Mouse (Mus musculus) T-helper 17 cell (primary cell): Measurements from ENCODE around the gene Olfr221.

Experiments used
- in situ Hi-C, 2 experiments: fragments of 300-600 bp; cut with MboI, MseI; formaldehyde crosslinking; loops; 1 replicate in 1 of 2; 2 replicates in 1 of 2; pipeline ENCODE4 v1.15.1; 2025; ENCODE audit warnings: high pct_unique_total_duplicates in 2 of 2

The Olfr221 gene

GRCm38 (mm10) chr14:52019590-52020340 is 22.5 kb downstream of the Olfr221 start:
- in situ Hi-C loops = no loop called here

- in situ Hi-C loops = no loop called here
Measured at GRCm38 (mm10) chr14:52019051-52019589, 23.1 kb downstream of the Olfr221 start.

GRCm38 (mm10) chr14:52018248-52019050 is 23.8 kb downstream of the Olfr221 start:
- in situ Hi-C loops = no loop called here

- in situ Hi-C loops = no loop called here
Measured at GRCm38 (mm10) chr14:52017662-52018061, 24.6 kb downstream of the Olfr221 start.

- in situ Hi-C loops = no loop called here
Measured at GRCm38 (mm10) chr14:52016625-52017405, 25.4 kb downstream of the Olfr221 start.

- in situ Hi-C loops = no loop called here
Measured at GRCm38 (mm10) chr14:52015445-52016100, 26.7 kb downstream of the Olfr221 start, which contains the start of gene Tmem253. Tmem253 (plus strand) TSS chr14:52015658.

GRCm38 (mm10) chr14:52014761-52015311 is 27.4 kb downstream of the Olfr221 start:
- in situ Hi-C loops = no loop called here

- in situ Hi-C loops = no loop called here
Measured at GRCm38 (mm10) chr14:52014271-52014760, 27.9 kb downstream of the Olfr221 start.

- in situ Hi-C loops = no loop called here
Measured at GRCm38 (mm10) chr14:52013771-52014219, 28.5 kb downstream of the Olfr221 start.

- in situ Hi-C loops = no loop called here
Measured at GRCm38 (mm10) chr14:52013021-52013610, 29.1 kb downstream of the Olfr221 start.

GRCm38 (mm10) chr14:52012553-52012952 is 29.7 kb downstream of the Olfr221 start:
- in situ Hi-C loops = no loop called here

GRCm38 (mm10) chr14:52012085-52012484 is 30.2 kb downstream of the Olfr221 start:
- in situ Hi-C loops = no loop called here

- in situ Hi-C loops = no loop called here
Measured at GRCm38 (mm10) chr14:52011683-52012082, 30.6 kb downstream of the Olfr221 start.

GRCm38 (mm10) chr14:52010446-52011111 is 31.7 kb downstream of the Olfr221 start:
- in situ Hi-C loops = no loop called here

GRCm38 (mm10) chr14:52009841-52010240 is 32.4 kb downstream of the Olfr221 start:
- in situ Hi-C loops = loop anchor here (5.0 to 10.0 kb wide), 3 partner anchors 62 to 925 kb away; no protein-coding TSS in a partner anchor

GRCm38 (mm10) chr14:52009361-52009760 is 32.9 kb downstream of the Olfr221 start:
- in situ Hi-C loops = loop anchor here (5.0 to 10.0 kb wide), 3 partner anchors 63 to 925 kb away; no protein-coding TSS in a partner anchor

GRCm38 (mm10) chr14:52008321-52009203 is 33.7 kb downstream of the Olfr221 start:
- in situ Hi-C loops = loop anchor here (5.0 to 10.0 kb wide), 3 partner anchors 64 to 924 kb away; no protein-coding TSS in a partner anchor

- in situ Hi-C loops = loop anchor here (5.0 to 10.0 kb wide), 3 partner anchors 66 to 922 kb away; no protein-coding TSS in a partner anchor
Measured at GRCm38 (mm10) chr14:52006771-52007170, 35.5 kb downstream of the Olfr221 start.
